Mouse (Mus musculus): ENCODE data around the gene D7Ertd443e.

D7Ertd443e gene

GRCm38 (mm10) chr7:134224741-134225612 is 160.5 kb downstream of the D7Ertd443e start:
- peak; percentile 12 for DNase-seq

- no peak for DNase-seq
Measured at GRCm38 (mm10) chr7:134224421-134224740, 161.1 kb downstream of the D7Ertd443e start.

- peak; percentile 41 for DNase-seq
Measured at GRCm38 (mm10) chr7:134223444-134224161, 161.9 kb downstream of the D7Ertd443e start.

Measured in cerebellum, adult 11 months (tissue).